Mouse (Mus musculus): ENCODE data around the gene 4930544D05Rik. TPM values are rescaled to one million over a fixed set of nuclear protein-coding genes. Genes with fewer than 3 reads are reported as not detected.
A peak's percentile ranks its signal among the peaks of the same experiment; 100 is the strongest.

Gene 4930544D05Rik
- total RNA-seq, 2 experiments from 2014 or later, result 0.61 TPM

GRCm38 (mm10) chr11:70646259-70646555 lies 30.6 kb downstream of the 4930544D05Rik start:
- H3K27ac ChIP-seq, result peak overlapping the region; percentile 94
- no peak for DNase-seq (ENCODE audit: extremely low spot score in 1 of 2, low spot score in 2 of 2)
- no peak for TF ChIP-seq CTCF (IDR thresholded peaks at IDR 0.05)
- intact Hi-C loops (cut with DNase I), result loop anchor here (2.0 kb wide), 2 partner anchors 23 to 55 kb away; partner anchors contain the start of genes Inca1, Kif1c and Spag7
- H3K4me3 ChIP-seq, result peak overlapping the region; percentile 91

- Histone ChIP-seq H3K27ac (peak within 1 kb of the TSS; percentile 94), H3K4me3 (peak within 1 kb of the TSS; percentile 91)
- TF ChIP-seq CTCF (IDR thresholded peaks at IDR 0.05), result no peak
- peak; percentile 93 to 96 for DNase-seq (ENCODE audit: extremely low spot score in 1 of 2, low spot score in 2 of 2)
- intact Hi-C loops (cut with DNase I), result loop anchor here (1.0 to 2.0 kb wide), 3 partner anchors 22 to 195 kb away; partner anchors contain the start of genes Inca1, Kif1c and Spag7
These were observed 31.3 kb downstream of the 4930544D05Rik start, which contains the start of the genes Rnf167 and Slc25a11 for GRCm38 (mm10) chr11:70646691-70647650. Gene Rnf167 (plus strand): TSS chr11:70647235. Gene Slc25a11 (minus strand): TSS chr11:70647479.

DNA sequence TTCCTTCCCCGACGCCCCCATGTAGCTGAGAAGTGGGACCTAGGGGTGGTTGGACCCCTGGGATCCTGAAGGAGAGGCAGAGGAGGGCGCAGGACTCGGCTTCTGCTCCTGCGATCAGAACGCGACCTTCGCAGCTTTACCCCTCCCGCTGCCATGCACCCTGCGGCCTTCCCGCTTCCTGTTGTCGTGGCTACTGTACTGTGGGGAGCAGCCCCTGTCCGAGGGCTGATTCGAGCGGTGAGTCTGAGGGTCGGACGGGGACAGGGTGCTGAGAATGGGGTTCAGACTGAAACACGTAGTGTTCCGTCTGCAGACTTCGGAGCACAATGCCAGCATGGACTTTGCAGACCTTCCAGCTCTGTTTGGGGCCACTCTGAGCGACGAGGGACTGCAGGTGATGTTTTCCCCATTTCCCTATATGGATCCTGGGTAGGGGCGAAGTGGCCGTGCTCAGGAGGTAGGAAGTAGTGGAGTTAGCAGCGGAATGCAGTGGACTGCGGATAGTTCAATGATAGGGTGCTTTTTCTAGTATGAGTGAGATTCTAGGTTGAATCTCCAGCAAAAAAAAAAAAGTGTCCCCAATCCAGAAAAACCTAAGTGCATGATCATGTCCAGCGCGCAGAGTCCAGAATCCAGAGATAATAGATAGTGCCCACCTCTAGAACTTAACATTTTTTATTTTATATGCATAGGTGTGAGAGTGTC lies 32.2 kb downstream of the 4930544D05Rik start:
- Histone ChIP-seq H3K4me3 (peak overlapping the region; percentile 70), H3K27ac (peak overlapping the region; percentile 91)
- intact Hi-C loops (cut with DNase I), result loop anchor here (1.0 to 2.0 kb wide), 3 partner anchors 21 to 196 kb away; partner anchors contain the start of genes Inca1, Kif1c and Spag7
- DNase-seq (ENCODE audit: extremely low spot score in 1 of 2, low spot score in 2 of 2), result no peak
- no peak for TF ChIP-seq CTCF (IDR thresholded peaks at IDR 0.05)

DNA sequence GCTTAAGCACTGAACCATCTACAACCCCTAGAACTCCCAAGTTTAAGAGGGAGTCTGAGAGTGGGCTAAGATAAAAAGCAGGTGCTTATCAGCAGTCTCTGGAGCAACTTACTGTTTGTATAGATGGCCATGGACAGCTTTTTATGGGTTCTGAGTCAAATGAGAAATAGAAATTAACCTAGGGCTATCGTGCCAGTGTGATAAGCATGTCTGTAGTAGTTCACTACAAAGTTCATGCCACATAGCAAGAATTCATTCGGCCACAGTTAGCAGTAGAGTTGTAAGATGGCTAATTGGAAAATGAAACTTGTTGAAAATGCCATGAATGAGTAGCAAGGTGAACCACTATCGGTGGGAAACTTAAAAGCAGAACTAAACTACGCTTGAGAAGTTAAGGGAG lies 32.9 kb downstream of the 4930544D05Rik start:
- Histone ChIP-seq H3K27ac (no peak overlapping the region), H3K4me3 (peak overlapping the region; percentile 70)
- DNase-seq (ENCODE audit: extremely low spot score in 1 of 2, low spot score in 2 of 2), result no peak
- no peak for TF ChIP-seq CTCF (IDR thresholded peaks at IDR 0.05)
- intact Hi-C loops (cut with DNase I), result no loop called here

- H3K27ac ChIP-seq, result no peak overlapping the region
- DNase-seq (ENCODE audit: extremely low spot score in 1 of 2, low spot score in 2 of 2), result no peak
These were observed 33.6 kb downstream of the 4930544D05Rik start for GRCm38 (mm10) chr11:70649185-70649734.

DNA sequence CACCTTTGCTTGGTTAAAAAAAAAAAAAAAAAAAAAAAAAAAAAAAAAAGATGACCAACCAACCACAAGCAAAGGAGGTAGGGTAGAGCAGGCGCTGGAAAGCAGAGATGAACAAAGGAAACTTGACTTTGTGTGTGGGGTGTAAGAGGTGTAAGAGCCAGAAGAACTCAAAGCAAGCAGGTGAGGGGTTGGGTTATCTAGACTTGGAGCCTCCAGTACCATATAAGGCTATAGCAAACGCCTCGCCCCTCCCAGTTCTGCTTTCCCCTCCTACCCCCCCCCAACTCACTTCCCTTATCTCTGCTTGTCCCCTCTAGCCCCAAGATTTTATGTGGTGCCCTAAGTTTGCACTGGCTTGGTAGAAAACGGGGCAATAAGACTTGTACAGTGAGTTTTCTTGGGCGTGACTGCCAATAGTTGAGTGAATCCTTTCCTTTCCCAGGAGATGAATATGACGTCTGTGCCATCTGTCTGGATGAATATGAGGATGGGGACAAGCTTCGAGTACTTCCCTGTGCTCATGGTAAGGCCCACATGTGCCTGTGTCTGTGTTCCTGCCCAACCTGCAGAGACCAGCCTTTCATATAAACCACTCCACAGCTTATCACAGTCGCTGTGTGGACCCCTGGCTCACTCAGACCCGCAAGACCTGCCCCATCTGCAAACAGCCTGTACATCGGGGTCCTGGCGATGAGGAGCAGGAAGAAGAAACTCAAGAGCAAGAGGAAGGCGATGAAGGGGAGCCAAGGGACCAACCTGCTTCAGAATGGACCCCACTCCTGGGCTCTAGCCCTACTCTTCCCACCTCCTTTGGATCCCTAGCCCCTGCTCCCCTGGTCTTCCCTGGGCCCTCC lies 34.9 kb downstream of the 4930544D05Rik start:
- no peak for TF ChIP-seq CTCF (IDR thresholded peaks at IDR 0.05)
- Histone ChIP-seq H3K4me3 (no peak overlapping the region), H3K27ac (no peak overlapping the region)
- no peak for DNase-seq (ENCODE audit: extremely low spot score in 1 of 2, low spot score in 2 of 2)
- intact Hi-C loops (cut with DNase I), result loop anchor here (10.0 kb wide), 1 partner anchor 416 kb away; the partner anchor contains the start of genes 0610010K14Rik, Gm21988 and Rnasek

More at GRCm38 (mm10) chr11:70649185-70649734, 33.6 kb downstream of the 4930544D05Rik start:
- no peak overlapping the region for H3K4me3 ChIP-seq
- intact Hi-C loops (cut with DNase I), result no loop called here
- no peak for TF ChIP-seq CTCF (IDR thresholded peaks at IDR 0.05)

GRCm38 (mm10) chr11:70651391-70651790 lies 35.7 kb downstream of the 4930544D05Rik start:
- H3K27ac ChIP-seq, result no peak overlapping the region
- intact Hi-C loops (cut with DNase I), result loop anchor here (10.0 kb wide), 1 partner anchor 417 kb away; the partner anchor contains the start of genes 0610010K14Rik, Gm21988 and Rnasek

DNA sequence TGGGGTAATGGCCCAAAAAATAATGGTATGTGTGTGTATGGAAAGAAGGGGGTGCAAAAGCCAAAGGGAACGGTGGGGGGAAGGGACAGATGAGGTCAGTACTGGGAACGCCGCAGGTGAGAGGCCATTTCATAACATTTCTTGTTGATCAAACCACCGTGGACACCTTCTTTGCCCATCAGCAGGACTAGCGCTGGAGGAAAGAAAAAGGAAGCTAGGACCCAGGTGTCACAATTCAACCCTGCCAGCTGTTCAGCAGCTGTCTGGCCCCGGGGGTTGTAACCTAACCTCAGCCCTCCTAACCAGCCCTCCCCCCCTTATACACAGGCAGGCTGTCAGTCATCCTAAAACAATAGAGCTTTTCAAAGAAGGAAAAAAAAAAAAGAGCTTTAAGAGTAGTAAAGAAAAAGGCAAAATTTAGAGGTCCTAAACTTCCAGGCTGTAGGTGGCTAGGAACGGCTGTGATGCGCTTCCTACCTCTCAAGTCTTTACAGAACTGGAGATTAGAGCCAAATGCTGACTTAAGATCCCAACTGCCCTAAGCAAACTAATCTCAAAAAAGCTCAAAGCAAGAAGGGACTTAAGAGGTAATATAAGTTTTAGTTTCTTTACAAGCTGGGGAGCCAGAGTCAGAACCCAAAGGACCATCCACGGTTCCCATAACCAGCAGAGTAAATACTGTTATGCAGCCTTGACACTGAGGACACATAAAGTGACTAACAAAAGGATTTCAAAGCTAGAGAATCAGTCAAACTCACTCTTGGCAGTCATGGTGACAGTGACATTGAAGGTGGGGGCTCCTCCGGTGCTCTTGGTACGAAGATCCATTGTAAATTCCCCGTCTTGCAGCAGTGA lies 36.6 kb downstream of the 4930544D05Rik start:
- DNase-seq (ENCODE audit: extremely low spot score in 1 of 2, low spot score in 2 of 2), result no peak

More at GRCm38 (mm10) chr11:70651391-70651790, 35.7 kb downstream of the 4930544D05Rik start:
- DNase-seq (ENCODE audit: extremely low spot score in 1 of 2, low spot score in 2 of 2), result no peak
- TF ChIP-seq CTCF (IDR thresholded peaks at IDR 0.05), result no peak
- no peak overlapping the region for H3K4me3 ChIP-seq

GRCm38 (mm10) chr11:70652884-70653344 lies 37.3 kb downstream of the 4930544D05Rik start:
- DNase-seq (ENCODE audit: extremely low spot score in 1 of 2, low spot score in 2 of 2), result no peak
- intact Hi-C loops (cut with DNase I), result loop anchor here (1.0 to 10.0 kb wide), 2 partner anchors 16 to 418 kb away; partner anchors contain the start of genes 0610010K14Rik, Gm21988, Rnasek and Spag7
- no peak for TF ChIP-seq CTCF (IDR thresholded peaks at IDR 0.05)
- Histone ChIP-seq H3K4me3 (peak overlapping the region; percentile 100), H3K27ac (no peak overlapping the region)

More for the DNA sequence above, 36.6 kb downstream of the 4930544D05Rik start:
- Histone ChIP-seq H3K27ac (no peak overlapping the region), H3K4me3 (peak overlapping the region; percentile 100; the same call in 1 of the 2 replicates)
- intact Hi-C loops (cut with DNase I), result loop anchor here (10.0 kb wide), 1 partner anchor 417 kb away; the partner anchor contains the start of genes 0610010K14Rik, Gm21988 and Rnasek
- TF ChIP-seq CTCF (IDR thresholded peaks at IDR 0.05), result no peak
